Mouse (Mus musculus): Measurements from ENCODE around the gene Tbx10.
"Not testable (repeated sequence)": the region's sequence is repeated elsewhere in the genome, so short reads cannot be mapped to it uniquely, and the experiment has no call there.

Gene Tbx10

DNA sequence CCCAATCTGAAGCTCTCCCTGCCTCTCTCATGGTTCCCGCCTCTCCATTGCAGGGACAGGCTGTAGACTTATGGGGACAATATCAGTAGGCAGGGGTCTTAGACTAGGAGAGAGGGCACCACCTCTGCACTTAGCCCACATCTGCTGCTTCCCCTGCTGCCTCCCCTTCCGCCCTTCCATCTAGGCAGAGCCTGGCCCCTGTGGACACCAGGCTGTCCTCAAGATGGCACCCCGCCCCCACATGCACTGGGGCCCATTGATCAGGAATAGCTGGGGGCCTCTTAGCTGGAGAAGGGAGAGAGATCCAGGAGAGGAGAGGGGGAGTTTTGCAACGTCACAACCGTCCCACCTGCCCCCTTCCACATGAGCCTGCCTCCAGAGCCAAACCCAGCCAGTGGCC lies at the start of gene Tbx10:
Gene Tbx10 (plus strand): TSS at position 337 of the 400 bp plus-strand sequence.
- no peak for DNase-seq (ENCODE audit: low spot score in 2 of 2)

GRCm38 (mm10) chr19:3942986-3943735 lies 49.4 kb upstream of the Tbx10 start:
- peak; percentile 57 to 69 for DNase-seq (ENCODE audit: low spot score in 2 of 2)

DNA sequence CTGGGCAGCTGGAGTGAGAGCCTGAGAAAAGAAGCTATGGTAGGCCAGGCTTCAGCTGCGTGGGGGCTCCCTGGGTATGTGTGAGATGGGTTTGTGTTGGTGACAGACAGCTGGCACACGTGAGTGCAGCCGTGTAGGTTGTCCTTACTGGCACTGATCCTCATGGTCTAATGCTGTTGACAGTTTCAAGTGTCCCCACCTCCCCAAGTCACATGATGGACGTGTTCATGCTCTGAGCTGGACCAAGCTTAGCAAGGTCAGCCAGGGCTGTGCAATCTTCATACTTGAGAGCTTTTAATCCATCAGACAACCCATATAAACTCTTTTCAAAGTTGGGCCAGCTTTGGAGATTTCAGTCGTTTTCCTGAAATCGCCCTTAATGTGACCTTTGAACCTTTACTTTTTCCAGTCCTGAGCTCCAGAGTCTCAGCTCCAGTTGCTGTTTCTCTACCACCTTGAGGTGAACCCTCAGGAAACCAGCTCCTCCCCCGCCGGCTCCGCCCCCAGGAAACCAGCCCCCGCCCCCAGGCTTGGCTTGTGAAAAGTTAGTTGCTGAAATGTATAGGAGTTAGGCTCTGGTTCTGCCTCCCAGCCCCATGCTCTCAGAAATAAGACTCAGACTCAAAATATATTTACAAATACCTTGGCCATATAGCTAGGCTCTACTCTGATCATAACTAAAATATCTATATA lies 46.5 kb upstream of the Tbx10 start:
- DNase-seq (ENCODE audit: low spot score in 2 of 2), result peak in 1 of 2 experiments; percentile 41

GRCm38 (mm10) chr19:3946715-3947114 lies 45.8 kb upstream of the Tbx10 start:
- peak; percentile 34 to 67 for DNase-seq (ENCODE audit: low spot score in 2 of 2)

GRCm38 (mm10) chr19:3947813-3948212 lies 44.7 kb upstream of the Tbx10 start:
- DNase-seq (ENCODE audit: low spot score in 2 of 2), result no peak

GRCm38 (mm10) chr19:3948546-3948945 lies 44.0 kb upstream of the Tbx10 start:
- no peak for DNase-seq (ENCODE audit: low spot score in 2 of 2)

DNA sequence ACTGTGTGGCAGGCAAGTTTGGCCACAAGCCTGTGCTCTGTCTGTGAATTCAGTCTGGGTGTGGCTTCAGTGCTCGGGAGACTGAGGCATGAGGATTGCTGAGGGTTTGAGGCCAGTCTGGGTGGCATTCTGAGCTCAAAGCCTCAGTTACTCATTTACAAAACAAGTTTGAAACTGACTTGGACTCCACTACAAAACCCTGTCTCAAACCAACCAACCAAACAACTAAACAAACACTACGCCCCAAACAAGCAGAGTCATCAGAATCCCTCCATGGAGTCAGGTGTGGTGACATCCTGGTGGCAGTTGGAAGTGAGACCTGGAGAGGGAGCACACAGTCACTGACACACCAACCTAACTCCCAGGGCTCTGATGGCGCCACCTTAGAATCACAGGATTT lies 42.2 kb upstream of the Tbx10 start:
- no peak for DNase-seq (ENCODE audit: low spot score in 2 of 2)

- DNase-seq (ENCODE audit: low spot score in 2 of 2), result no peak
Observed at GRCm38 (mm10) chr19:3951461-3951860, 41.1 kb upstream of the Tbx10 start.

DNA sequence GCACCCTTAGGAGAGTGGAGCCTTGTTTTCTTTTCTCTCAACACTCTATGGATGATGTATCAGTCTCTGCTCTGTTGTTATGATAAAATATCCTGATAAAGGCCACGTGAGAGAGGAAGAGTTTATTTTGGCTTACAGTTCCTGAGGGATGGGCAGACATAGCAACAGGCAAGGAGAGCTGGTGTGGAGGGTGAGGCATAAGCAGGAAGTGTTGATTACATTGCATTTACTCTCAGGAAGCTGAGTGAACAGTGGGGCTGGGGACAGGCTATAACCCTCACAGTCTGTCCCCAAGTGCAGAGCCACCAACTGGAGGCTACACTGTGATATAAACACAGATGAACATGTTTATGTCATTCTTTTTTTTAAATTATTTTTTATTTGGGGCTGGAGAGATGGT lies 40.5 kb upstream of the Tbx10 start:
- no peak for DNase-seq (ENCODE audit: low spot score in 2 of 2)

- no peak for DNase-seq (ENCODE audit: low spot score in 2 of 2)
Observed at GRCm38 (mm10) chr19:3955033-3955432, 37.5 kb upstream of the Tbx10 start.

DNA sequence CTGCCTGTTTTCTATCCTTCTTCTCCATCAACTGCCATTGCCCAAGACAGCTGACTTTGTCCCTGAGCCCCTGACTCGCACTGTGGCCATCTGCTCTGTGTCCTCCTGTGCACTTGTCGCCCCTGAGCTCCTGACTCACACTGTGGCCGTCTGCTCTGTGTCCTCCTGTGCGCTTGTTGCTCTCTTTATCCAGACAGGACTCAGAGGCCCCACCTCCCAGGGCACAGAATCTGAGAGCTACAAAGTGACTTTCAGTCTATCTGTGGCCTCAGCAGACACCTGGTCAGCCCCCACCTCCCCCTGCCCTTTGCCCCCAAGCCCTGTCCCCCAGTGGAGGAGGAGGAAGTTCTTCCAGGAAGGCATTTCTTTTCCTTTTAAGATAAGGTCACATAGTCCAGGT lies 36.7 kb upstream of the Tbx10 start:
- DNase-seq (ENCODE audit: low spot score in 2 of 2), result no peak

DNA sequence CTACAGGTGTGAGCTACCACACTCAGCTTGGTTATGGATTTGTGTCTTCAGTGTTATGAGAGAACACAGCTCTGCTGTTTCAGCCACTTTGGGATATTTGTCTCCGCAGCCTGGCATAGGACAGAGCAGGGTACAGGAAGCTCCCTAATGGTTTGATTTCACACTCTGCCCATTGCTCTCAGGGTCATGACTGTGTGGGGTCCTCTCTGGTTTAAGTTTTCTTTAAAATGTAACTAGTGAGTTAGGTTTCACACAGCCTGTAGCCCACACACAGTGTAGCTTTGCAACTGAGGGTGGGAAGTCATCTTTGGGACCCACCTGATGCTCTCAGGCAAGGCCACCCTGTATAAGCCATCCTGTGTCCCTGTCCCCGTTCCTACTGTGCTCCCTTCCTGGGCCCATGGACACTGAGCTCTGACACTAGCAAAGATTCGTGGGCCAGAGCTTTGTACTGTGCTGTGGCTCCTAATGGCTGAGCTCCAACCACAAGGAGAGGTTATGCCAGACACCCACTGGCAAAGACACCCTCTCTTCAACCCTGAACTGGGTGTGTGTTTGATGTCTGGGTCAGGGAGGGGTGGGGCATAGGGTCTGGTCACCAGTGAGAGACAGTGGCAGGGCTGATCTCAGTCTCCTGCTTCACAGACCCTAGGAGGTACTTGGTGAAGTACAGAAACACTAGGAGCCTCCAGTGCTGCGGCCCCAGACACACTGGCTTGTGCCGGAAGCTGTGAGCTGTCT lies 35.1 kb upstream of the Tbx10 start:
- not testable (repeated sequence) for DNase-seq (ENCODE audit: low spot score in 2 of 2)

GRCm38 (mm10) chr19:3958470-3958869 lies 34.1 kb upstream of the Tbx10 start, which contains the start of gene Aldh3b3:
Aldh3b3 (plus strand) TSS chr19:3958645.
- DNase-seq (ENCODE audit: low spot score in 2 of 2), result no peak

GRCm38 (mm10) chr19:3959030-3959429 lies 33.5 kb upstream of the Tbx10 start:
- DNase-seq (ENCODE audit: low spot score in 2 of 2), result no peak

- no peak for DNase-seq (ENCODE audit: low spot score in 2 of 2)
Observed at GRCm38 (mm10) chr19:3960211-3960610, 32.3 kb upstream of the Tbx10 start.

GRCm38 (mm10) chr19:3961805-3962204 lies 30.7 kb upstream of the Tbx10 start:
- DNase-seq (ENCODE audit: low spot score in 2 of 2), result not testable (repeated sequence)

DNA sequence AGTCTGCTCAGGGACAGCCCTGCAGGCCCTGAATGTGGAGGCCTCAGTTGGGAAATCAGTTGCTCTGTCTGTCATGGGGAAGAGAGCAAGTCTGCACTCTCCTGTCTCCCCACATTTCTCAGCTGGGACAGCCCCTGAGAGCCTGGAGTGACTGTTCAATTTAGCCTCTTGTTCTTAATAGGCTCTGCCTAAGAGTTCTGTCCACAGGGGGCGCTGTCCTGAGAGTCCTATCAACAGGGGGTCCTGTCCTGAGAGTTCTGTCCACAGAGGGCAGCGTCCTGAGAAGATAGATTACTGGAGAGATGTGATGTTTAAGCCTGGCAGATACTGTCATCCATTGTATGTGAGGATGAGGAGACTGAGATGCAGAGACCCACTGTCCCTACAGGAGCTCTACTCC lies 30.1 kb upstream of the Tbx10 start:
- DNase-seq (ENCODE audit: low spot score in 2 of 2), result no peak

- no peak for DNase-seq (ENCODE audit: low spot score in 2 of 2)
Observed at GRCm38 (mm10) chr19:3964030-3964429, 28.5 kb upstream of the Tbx10 start.

DNA sequence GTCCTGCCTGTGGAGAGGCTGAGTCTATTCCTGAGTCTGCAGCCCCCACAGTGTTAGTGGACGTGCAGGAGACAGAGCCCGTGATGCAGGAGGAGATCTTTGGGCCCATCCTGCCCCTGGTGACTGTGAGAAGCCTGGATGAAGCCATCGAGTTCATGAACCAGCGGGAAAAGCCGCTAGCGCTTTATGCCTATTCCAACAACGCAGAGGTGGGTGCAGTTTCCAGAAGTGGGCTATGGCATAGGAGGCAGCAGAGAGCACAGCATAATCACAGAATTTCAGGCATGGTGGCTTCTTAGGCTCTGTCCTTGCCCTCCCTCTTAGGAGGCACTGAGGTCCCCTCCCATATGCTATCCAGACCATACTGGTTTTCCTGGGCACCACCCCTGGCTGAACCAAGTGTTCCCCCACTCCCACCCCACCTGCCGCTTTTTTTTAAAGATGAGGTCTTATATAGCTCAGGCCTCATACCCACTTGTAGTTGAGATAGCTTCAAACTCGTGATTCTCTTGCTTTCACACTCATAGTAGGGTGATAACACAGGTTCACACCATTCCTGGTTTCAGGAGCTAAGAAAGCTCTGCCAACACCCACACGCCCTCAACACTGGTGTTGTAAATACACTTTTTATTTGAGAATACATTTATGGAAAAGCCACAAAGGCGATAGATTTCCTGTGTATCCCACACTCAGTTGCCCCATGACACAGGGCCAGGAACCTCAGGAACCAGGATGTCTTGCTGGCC lies 26.0 kb upstream of the Tbx10 start:
- no peak for DNase-seq (ENCODE audit: low spot score in 2 of 2)

- DNase-seq (ENCODE audit: low spot score in 2 of 2), result no peak
Observed at GRCm38 (mm10) chr19:3967258-3967657, 25.3 kb upstream of the Tbx10 start.

- peak; percentile 15 to 16 for DNase-seq (ENCODE audit: low spot score in 2 of 2)
Observed at GRCm38 (mm10) chr19:3972229-3972628, 20.3 kb upstream of the Tbx10 start, which contains the start of gene Aldh3b2. Aldh3b2 (plus strand) TSS chr19:3972328.

- not testable (repeated sequence) for DNase-seq (ENCODE audit: low spot score in 2 of 2)
Observed at GRCm38 (mm10) chr19:3974608-3975007, 17.9 kb upstream of the Tbx10 start.
